Mouse (Mus musculus): ENCODE data around the gene Srprb. TPM values are rescaled to one million over a fixed set of nuclear protein-coding genes. Genes with fewer than 3 reads are reported as not detected.

Gene Srprb
- polyA plus RNA-seq, 1 experiment = 1.1 TPM

DNA sequence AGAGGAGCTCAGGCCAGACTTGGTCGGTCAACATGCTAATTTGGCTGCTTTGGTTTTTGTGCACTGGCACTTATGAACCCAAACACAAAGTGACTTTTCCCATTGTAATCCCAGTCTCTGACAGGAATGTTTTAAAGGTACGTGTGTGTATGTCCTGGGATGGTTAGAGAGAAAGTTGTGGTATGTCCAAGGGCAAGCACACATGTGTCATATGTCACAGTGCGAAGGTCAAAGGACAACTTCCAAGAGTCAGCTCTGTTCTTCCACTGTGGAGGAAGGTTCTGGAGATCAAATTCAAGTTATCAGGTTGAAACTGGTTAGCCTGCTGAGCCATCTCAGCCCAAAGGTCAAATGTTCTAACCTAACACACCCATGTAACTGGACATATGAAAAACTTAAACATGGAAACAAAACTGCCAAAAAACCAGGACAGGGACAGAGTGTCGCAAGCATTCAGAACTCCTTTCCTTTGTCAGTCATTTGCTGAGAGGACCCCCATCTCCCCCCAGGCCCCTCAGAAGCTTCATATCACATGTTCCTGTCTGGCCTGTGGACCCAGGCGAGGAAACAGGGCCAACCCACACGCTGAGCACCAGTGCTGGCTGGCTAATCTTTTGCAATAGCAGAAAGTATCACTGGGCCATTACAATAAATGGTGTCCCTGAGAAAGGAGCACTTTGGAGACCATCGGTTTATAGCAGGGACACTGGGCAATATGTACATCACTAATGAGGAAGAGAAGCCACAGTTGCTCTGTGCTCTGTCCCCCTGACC is 30.5 kb upstream of the Srprb start:
- no peak for TF ChIP-seq TAL1 (IDR thresholded peaks at IDR 0.05; ENCODE audit: low read length)
- no peak for TF ChIP-seq GATA1 (IDR thresholded peaks at IDR 0.05; ENCODE audit: low read length)
- Histone ChIP-seq H3K4me3 (replicated peaks) (no peak overlapping the region), H3K36me3 (ENCODE audit: control insufficient read depth) (peaks cover 4% of the 10 kb centered on the region; the same call in 1 of the 2 replicates), H3K27me3 (ENCODE audit: control insufficient read depth) (peaks cover 13% of the 10 kb centered on the region), H3K9me3 (ENCODE audit: control insufficient read depth, low read length) (no peaks in the 10 kb centered on the region), H3K4me1 (ENCODE audit: control insufficient read depth) (no peaks in the 10 kb centered on the region; the same call in 1 of the 2 replicates)

DNA sequence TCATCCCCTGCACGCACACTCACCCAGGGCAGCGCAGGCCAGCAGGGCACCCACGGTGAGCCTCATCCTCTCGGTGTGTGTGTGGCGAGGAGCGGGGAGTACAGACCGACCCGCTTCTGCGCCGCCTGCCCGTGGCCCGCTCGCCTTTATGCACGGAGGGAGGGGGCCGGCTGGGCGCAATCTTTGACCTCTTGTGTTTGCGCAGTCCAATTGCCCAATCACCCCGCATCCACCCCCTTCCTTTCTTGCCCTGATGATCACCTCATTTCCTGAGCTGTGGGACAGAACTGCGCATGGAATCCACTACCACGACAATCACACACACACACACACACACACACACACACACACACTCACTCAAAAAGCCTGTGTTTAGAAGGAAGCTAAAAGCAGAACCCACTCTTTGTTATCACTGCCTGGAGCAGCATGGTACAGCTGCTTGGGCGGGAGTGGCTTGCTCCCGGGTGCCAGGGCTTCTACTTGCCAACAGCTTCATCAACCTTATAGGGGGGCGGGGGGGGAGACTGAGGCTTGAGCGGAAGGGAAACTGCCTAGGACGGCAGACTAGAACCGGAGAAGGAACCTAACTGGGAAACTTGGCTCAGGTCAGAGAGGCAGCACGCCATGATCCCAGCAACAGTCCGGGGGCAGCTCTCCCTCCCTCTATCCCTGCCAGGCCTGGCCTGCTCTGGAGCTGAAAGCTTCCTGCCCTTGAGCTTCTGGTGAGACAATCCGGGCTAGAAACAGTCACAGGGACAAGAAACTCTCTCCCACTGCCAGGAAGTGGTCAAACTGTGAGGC is 28.4 kb upstream of the Srprb start, which contains the start of the genes Gm20425 and Trf:
Gene Gm20425 (minus strand): TSS at position 157 of the 801 bp plus-strand sequence.
Gene Trf (minus strand): TSS at position 294 of the 801 bp plus-strand sequence.
- H3K4me3 ChIP-seq (replicated peaks) = peak within 1 kb of the TSS; percentile 54

GRCm38 (mm10) chr9:103229037-103229867 is 27.3 kb upstream of the Srprb start:
- TF ChIP-seq TAL1 (IDR thresholded peaks at IDR 0.05; ENCODE audit: low read length) (no peak), GATA1 (IDR thresholded peaks at IDR 0.05; ENCODE audit: low read length) (no peak)
- H3K9me3 ChIP-seq (ENCODE audit: control insufficient read depth, low read length) = no peaks in the 10 kb centered on the region
- H3K36me3 ChIP-seq (ENCODE audit: control insufficient read depth) = peaks cover 10% of the 10 kb centered on the region; the same call in 1 of the 2 replicates
- peaks cover 13% of the 10 kb centered on the region for H3K27me3 ChIP-seq (ENCODE audit: control insufficient read depth)
- H3K4me1 ChIP-seq (ENCODE audit: control insufficient read depth) = no peaks in the 10 kb centered on the region; the same call in 1 of the 2 replicates
- H3K4me3 ChIP-seq (replicated peaks) = peak overlapping the region; percentile 54

More for the DNA sequence above, 28.4 kb upstream of the Srprb start, which contains the start of the genes Gm20425 and Trf:
- no peak for TF ChIP-seq TAL1 (IDR thresholded peaks at IDR 0.05; ENCODE audit: low read length)
- no peak for TF ChIP-seq GATA1 (IDR thresholded peaks at IDR 0.05; ENCODE audit: low read length)
- peaks cover 6% of the 10 kb centered on the region; the same call in 1 of the 2 replicates for H3K36me3 ChIP-seq (ENCODE audit: control insufficient read depth)
- peaks cover 13% of the 10 kb centered on the region for H3K27me3 ChIP-seq (ENCODE audit: control insufficient read depth)
- H3K4me1 ChIP-seq (ENCODE audit: control insufficient read depth) = no peaks in the 10 kb centered on the region; the same call in 1 of the 2 replicates
- no peaks in the 10 kb centered on the region for H3K9me3 ChIP-seq (ENCODE audit: control insufficient read depth, low read length)

GRCm38 (mm10) chr9:103228370-103229003 is 26.6 kb upstream of the Srprb start:
- no peaks in the 10 kb centered on the region; the same call in 1 of the 2 replicates for H3K4me1 ChIP-seq (ENCODE audit: control insufficient read depth)
- peak overlapping the region; percentile 54 for H3K4me3 ChIP-seq (replicated peaks)
- H3K9me3 ChIP-seq (ENCODE audit: control insufficient read depth, low read length) = no peaks in the 10 kb centered on the region
- no peak for TF ChIP-seq GATA1 (IDR thresholded peaks at IDR 0.05; ENCODE audit: low read length)
- TF ChIP-seq TAL1 (IDR thresholded peaks at IDR 0.05; ENCODE audit: low read length) = no peak
- H3K27me3 ChIP-seq (ENCODE audit: control insufficient read depth) = peaks cover 13% of the 10 kb centered on the region
- peaks cover 10% of the 10 kb centered on the region; the same call in 1 of the 2 replicates for H3K36me3 ChIP-seq (ENCODE audit: control insufficient read depth)

DNA sequence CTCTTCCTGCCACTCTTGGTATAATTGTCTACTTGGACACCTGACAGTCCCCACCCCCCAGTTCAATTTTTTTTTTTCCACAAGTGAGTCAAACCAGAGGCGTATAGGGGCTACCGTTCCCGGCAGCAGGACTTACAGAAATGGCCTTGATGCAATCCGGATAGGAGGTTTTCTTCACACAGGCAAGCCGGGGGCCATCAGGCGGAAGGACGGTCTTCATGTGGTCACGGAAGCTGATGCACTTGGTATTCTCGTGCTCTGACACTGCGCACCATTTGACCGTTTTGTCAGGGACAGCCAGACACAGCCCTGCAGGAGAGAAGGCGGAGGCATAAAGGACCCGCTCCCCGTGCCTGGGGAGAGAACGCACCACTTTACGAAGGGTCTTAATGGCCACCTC is 25.8 kb upstream of the Srprb start:
- peak overlapping the region; percentile 42 for H3K4me3 ChIP-seq (replicated peaks)

DNA sequence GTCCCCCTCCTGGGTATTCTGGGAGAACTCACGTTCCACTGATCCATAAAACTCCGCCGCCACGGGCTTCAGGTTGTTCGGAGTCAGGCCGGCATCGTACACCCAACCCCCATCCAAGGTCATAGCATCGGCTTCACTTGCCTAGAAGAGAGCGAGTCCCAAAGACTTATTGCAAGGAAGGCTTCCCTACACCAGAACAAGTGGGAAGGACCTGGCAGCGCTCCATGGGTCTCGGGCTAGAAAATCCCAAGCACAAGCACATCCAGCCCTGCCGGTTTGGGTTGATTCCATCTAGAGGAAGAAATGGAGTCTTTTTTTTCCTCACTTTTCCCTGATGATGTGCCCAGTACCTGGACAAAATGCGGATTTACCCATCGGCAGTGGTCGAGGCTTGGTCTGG is 24.9 kb upstream of the Srprb start:
- no peak overlapping the region for H3K4me3 ChIP-seq (replicated peaks)
- H3K9me3 ChIP-seq (ENCODE audit: control insufficient read depth, low read length) = no peaks in the 10 kb centered on the region
- peaks cover 13% of the 10 kb centered on the region for H3K27me3 ChIP-seq (ENCODE audit: control insufficient read depth)
- peaks cover 12% of the 10 kb centered on the region; the same call in 1 of the 2 replicates for H3K36me3 ChIP-seq (ENCODE audit: control insufficient read depth)
- TF ChIP-seq TAL1 (IDR thresholded peaks at IDR 0.05; ENCODE audit: low read length) (no peak), GATA1 (IDR thresholded peaks at IDR 0.05; ENCODE audit: low read length) (no peak)
- H3K4me1 ChIP-seq (ENCODE audit: control insufficient read depth) = no peaks in the 10 kb centered on the region

More for the DNA sequence above, 25.8 kb upstream of the Srprb start:
- H3K4me1 ChIP-seq (ENCODE audit: control insufficient read depth) = no peaks in the 10 kb centered on the region; the same call in 1 of the 2 replicates
- TF ChIP-seq GATA1 (IDR thresholded peaks at IDR 0.05; ENCODE audit: low read length) = no peak
- no peak for TF ChIP-seq TAL1 (IDR thresholded peaks at IDR 0.05; ENCODE audit: low read length)
- no peaks in the 10 kb centered on the region for H3K9me3 ChIP-seq (ENCODE audit: control insufficient read depth, low read length)
- peaks cover 13% of the 10 kb centered on the region for H3K27me3 ChIP-seq (ENCODE audit: control insufficient read depth)
- H3K36me3 ChIP-seq (ENCODE audit: control insufficient read depth) = peaks cover 10% of the 10 kb centered on the region; the same call in 1 of the 2 replicates

GRCm38 (mm10) chr9:103225464-103225863 is 23.5 kb upstream of the Srprb start:
- peaks cover 14% of the 10 kb centered on the region; the same call in 1 of the 2 replicates for H3K36me3 ChIP-seq (ENCODE audit: control insufficient read depth)
- peaks cover 11% of the 10 kb centered on the region for H3K27me3 ChIP-seq (ENCODE audit: control insufficient read depth)
- no peak overlapping the region for H3K4me3 ChIP-seq (replicated peaks)
- no peaks in the 10 kb centered on the region for H3K9me3 ChIP-seq (ENCODE audit: control insufficient read depth, low read length)
- no peaks in the 10 kb centered on the region for H3K4me1 ChIP-seq (ENCODE audit: control insufficient read depth)
- TF ChIP-seq GATA1 (IDR thresholded peaks at IDR 0.05; ENCODE audit: low read length) (no peak), TAL1 (IDR thresholded peaks at IDR 0.05; ENCODE audit: low read length) (no peak)

DNA sequence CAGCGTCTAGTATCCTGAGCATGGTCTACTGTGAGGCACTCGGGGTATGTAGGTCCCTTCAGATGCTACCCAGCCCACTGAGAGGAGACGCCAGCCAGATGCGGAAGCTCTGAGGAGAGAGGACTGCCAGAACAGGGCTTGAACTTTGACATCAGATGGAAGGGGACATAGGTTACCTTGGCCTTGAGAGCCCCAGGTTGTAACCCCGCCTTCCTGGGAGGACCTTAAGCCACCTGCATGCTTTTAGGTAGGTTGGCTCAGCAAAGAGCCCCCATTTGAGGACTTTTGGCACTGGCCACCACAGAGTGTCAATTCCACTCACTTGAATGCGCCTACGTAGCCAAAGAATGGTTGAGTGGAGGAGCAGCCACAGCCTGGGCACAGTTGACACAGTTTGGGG is 22.8 kb upstream of the Srprb start:
- H3K9me3 ChIP-seq (ENCODE audit: control insufficient read depth, low read length) = no peaks in the 10 kb centered on the region
- H3K4me1 ChIP-seq (ENCODE audit: control insufficient read depth) = no peaks in the 10 kb centered on the region
- TF ChIP-seq GATA1 (IDR thresholded peaks at IDR 0.05; ENCODE audit: low read length) (no peak), TAL1 (IDR thresholded peaks at IDR 0.05; ENCODE audit: low read length) (no peak)
- H3K36me3 ChIP-seq (ENCODE audit: control insufficient read depth) = peaks cover 14% of the 10 kb centered on the region; the same call in 1 of the 2 replicates
- H3K27me3 ChIP-seq (ENCODE audit: control insufficient read depth) = peaks cover 4% of the 10 kb centered on the region; the same call in 1 of the 2 replicates
- no peak overlapping the region for H3K4me3 ChIP-seq (replicated peaks)
